In genomic region chr13:106813087-106813486, GRCm38 (mm10) we compare ENCODE assay signal across 11 mouse cellular contexts.
A peak's percentile ranks its signal among the peaks of the same experiment; 100 is the strongest.
DNase-seq lines count a peak whose midpoint lies in the region; ATAC-seq and TF ChIP-seq lines count a peak whose summit lies in the region.
"Had no signal": no experiment of that assay in that cellular context is flagged by ENCODE, and none has a peak within 500 bp of the region (broad histone marks: within the 10 kb centered on the region; RNA-seq: fewer than 3 reads in every experiment).

No protein-coding gene starts in this region.

- H3K27ac ChIP-seq in liver, embryonic 15.5 days (replicated peaks) = peak overlapping the region; percentile 45; the same call in 1 of the 2 replicates
- no peak overlapping the region for H3K27ac ChIP-seq in MEL (ENCODE audit: control insufficient read depth, low read depth, low read length)
- H3K27ac ChIP-seq in hindbrain, embryonic 13.5 days = peak overlapping the region; percentile 45
- no peak overlapping the region for H3K27ac ChIP-seq in neural tube, embryonic 14.5 days (ENCODE audit: low read depth, low read length)
- H3K27ac ChIP-seq: forebrain, embryonic 10.5 days had no signal

- no peak overlapping the region for H3K4me3 ChIP-seq in liver, embryonic 15.5 days (replicated peaks)
- H3K4me3 ChIP-seq in MEL (ENCODE audit: control insufficient read depth in 1 of 2, insufficient read depth in 1 of 2, low read depth in 2 of 2, low read length in 2 of 2) = no peak overlapping the region
- H3K4me3 ChIP-seq in hindbrain, embryonic 13.5 days = no peak overlapping the region
- H3K4me3 ChIP-seq in neural tube, embryonic 14.5 days (ENCODE audit: low read depth, low read length) = no peak overlapping the region
- H3K4me3 ChIP-seq: forebrain, embryonic 10.5 days; stomach, embryonic 15.5 days had no signal

- no peak overlapping the region for H3K9ac ChIP-seq in liver, embryonic 15.5 days
- H3K9ac ChIP-seq in MEL (ENCODE audit: control insufficient read depth, low read depth, low read length, poor library complexity, severe bottlenecking) = no peak overlapping the region
- no peak overlapping the region for H3K9ac ChIP-seq in hindbrain, embryonic 13.5 days
- no peak overlapping the region for H3K9ac ChIP-seq in neural tube, embryonic 14.5 days (replicated peaks; ENCODE audit: low read depth, low read length)
- H3K9ac ChIP-seq: stomach, embryonic 15.5 days had no signal

- H3K79me2 ChIP-seq in MEL (ENCODE audit: control insufficient read depth, insufficient read depth, low read length, poor library complexity) = no peaks in the 10 kb centered on the region

- no peak for TF ChIP-seq POLR2A in MEL (IDR thresholded peaks at IDR 0.05; ENCODE audit: control insufficient read depth in 1 of 2, insufficient read depth in 1 of 2, low read depth in 1 of 2, low read length in 2 of 2, poor library complexity in 1 of 2)

- ATAC-seq in liver, embryonic 15.5 days (ENCODE audit: insufficient read depth) = no peak
- ATAC-seq in hindbrain, embryonic 13.5 days (ENCODE audit: low FRiP score) = 0 out of 2 replicates have a peak, but pooled peaks have one; percentile 60
- ATAC-seq in neural tube, embryonic 14.5 days (ENCODE audit: low read depth) = peak; percentile 55; the same call in 1 of the 2 replicates

- no peaks in the 10 kb centered on the region for H3K4me1 ChIP-seq in liver, embryonic 15.5 days (replicated peaks)
- no peaks in the 10 kb centered on the region for H3K4me1 ChIP-seq in MEL (ENCODE audit: control insufficient read depth in 1 of 2, insufficient read depth in 2 of 2, low read length in 2 of 2)
- H3K4me1 ChIP-seq in hindbrain, embryonic 13.5 days (replicated peaks) = no peaks in the 10 kb centered on the region; the same call in 1 of the 2 replicates
- H3K4me1 ChIP-seq in neural tube, embryonic 14.5 days (ENCODE audit: control insufficient read depth, insufficient read depth, low read length) = no peaks in the 10 kb centered on the region
- H3K4me1 ChIP-seq: forebrain, embryonic 10.5 days; stomach, embryonic 15.5 days had no signal

- H3K4me2 ChIP-seq in liver, embryonic 15.5 days = no peak overlapping the region
- no peak overlapping the region for H3K4me2 ChIP-seq in hindbrain, embryonic 13.5 days
- H3K4me2 ChIP-seq in neural tube, embryonic 14.5 days (ENCODE audit: low read depth, low read length) = no peak overlapping the region
- H3K4me2 ChIP-seq: stomach, embryonic 15.5 days had no signal

- TF ChIP-seq EP300 in MEL (IDR thresholded peaks at IDR 0.05; ENCODE audit: low read depth in 1 of 2, low read length in 2 of 2) = no peak

- no peaks in the 10 kb centered on the region for H3K27me3 ChIP-seq in liver, embryonic 15.5 days
- H3K27me3 ChIP-seq in MEL (ENCODE audit: control insufficient read depth in 1 of 2, insufficient read depth in 2 of 2, low read length in 2 of 2) = no peaks in the 10 kb centered on the region
- H3K27me3 ChIP-seq in hindbrain, embryonic 13.5 days = no peaks in the 10 kb centered on the region
- H3K27me3 ChIP-seq in neural tube, embryonic 14.5 days (ENCODE audit: control insufficient read depth, insufficient read depth, low read length) = no peaks in the 10 kb centered on the region
- H3K27me3 ChIP-seq: stomach, embryonic 15.5 days had no signal

- no peaks in the 10 kb centered on the region for H3K9me3 ChIP-seq in liver, embryonic 15.5 days (replicated peaks)
- H3K9me3 ChIP-seq in MEL (replicated peaks; ENCODE audit: insufficient read depth, low read length) = no peaks in the 10 kb centered on the region
- H3K9me3 ChIP-seq in hindbrain, embryonic 13.5 days = no peaks in the 10 kb centered on the region
- H3K9me3 ChIP-seq in neural tube, embryonic 14.5 days (ENCODE audit: control insufficient read depth, low read length) = no peaks in the 10 kb centered on the region
- H3K9me3 ChIP-seq: forebrain, embryonic 10.5 days; stomach, embryonic 15.5 days had no signal

- 44% methylated on average over 9 of the region's 9 CpGs for WGBS in liver, embryonic 15.5 days (ENCODE audit: insufficient replicate concordance)
- WGBS in hindbrain, embryonic 13.5 days = 68% methylated on average over 9 of the region's 9 CpGs
- 65% methylated on average over 9 of the region's 9 CpGs for WGBS in neural tube, embryonic 14.5 days

- TF ChIP-seq CTCF in MEL (IDR thresholded peaks at IDR 0.05 in 2 of 3, conservative IDR thresholded peaks at IDR 0.05 in 1 of 3; ENCODE audit: control insufficient read depth in 1 of 3, insufficient read depth in 1 of 3, low read depth in 2 of 3, low read length in 3 of 3, poor library complexity in 1 of 3, severe bottlenecking in 1 of 3) = no peak

- DNase-seq in liver (no peak), MEL (ENCODE audit: low read depth, low spot score) (peak; percentile 11)
- no peak for DNase-seq in c-Kit-positive CD71-positive TER-119-positive erythroid progenitor cells, embryonic 14.5 days (ENCODE audit: low spot score)
- DNase-seq in kidney, postnatal 36 days = no peak
- DNase-seq in urinary bladder, postnatal 36 days (ENCODE audit: low spot score in 2 of 2) = no peak
- DNase-seq: lung, postnatal 14 days had no signal

- no peak for TF ChIP-seq RAD21 in MEL (IDR thresholded peaks at IDR 0.05; ENCODE audit: low read depth, low read length)

- H3K36me3 ChIP-seq in liver, embryonic 15.5 days (replicated peaks) = peaks cover 15% of the 10 kb centered on the region
- no peaks in the 10 kb centered on the region; a peak in 1 of 4 replicates for H3K36me3 ChIP-seq in MEL (ENCODE audit: control insufficient read depth in 1 of 2, insufficient read depth in 2 of 2, low read length in 2 of 2)
- H3K36me3 ChIP-seq in hindbrain, embryonic 13.5 days = peaks cover 18% of the 10 kb centered on the region
- no peaks in the 10 kb centered on the region for H3K36me3 ChIP-seq in neural tube, embryonic 14.5 days (ENCODE audit: control insufficient read depth, insufficient read depth, low read length)
- H3K36me3 ChIP-seq: stomach, embryonic 15.5 days had no signal

TF ChIP-seq in MEL, 35 proteins besides CTCF, POLR2A, EP300 and RAD21:
- TF ChIP-seq TCF12 (IDR thresholded peaks at IDR 0.05; ENCODE audit: low read depth, low read length) (no peak), MXI1 (IDR thresholded peaks at IDR 0.05; ENCODE audit: low read depth, low read length) (no peak), MAZ (IDR thresholded peaks at IDR 0.05; ENCODE audit: low read depth, low read length) (no peak), ZKSCAN1 (IDR thresholded peaks at IDR 0.05; ENCODE audit: low read depth, low read length) (no peak), RCOR1 (IDR thresholded peaks at IDR 0.05; ENCODE audit: low read depth, low read length) (no peak), GATA1 (IDR thresholded peaks at IDR 0.05; ENCODE audit: low read depth, low read length) (no peak), JUND (IDR thresholded peaks at IDR 0.05; ENCODE audit: low read depth, low read length) (no peak), TAL1 (IDR thresholded peaks at IDR 0.05; ENCODE audit: low read length) (no peak), MEF2A (IDR thresholded peaks at IDR 0.05; ENCODE audit: extremely low read depth, insufficient replicate concordance, low read depth, low read length, poor library complexity, severe bottlenecking) (no peak), TBP (IDR thresholded peaks at IDR 0.05; ENCODE audit: low read depth, low read length) (no peak), GABPA (IDR thresholded peaks at IDR 0.05; ENCODE audit: low read depth, low read length) (no peak), ETS1 (IDR thresholded peaks at IDR 0.05; ENCODE audit: low read depth, low read length) (no peak), MYC (IDR thresholded peaks at IDR 0.05; ENCODE audit: low read depth, low read length) (no peak), CHD2 (IDR thresholded peaks at IDR 0.05; ENCODE audit: low read length) (no peak), POLR2AphosphoS5 (IDR thresholded peaks at IDR 0.05; ENCODE audit: borderline replicate concordance, low read depth, low read length) (no peak), ZC3H11A (IDR thresholded peaks at IDR 0.05; ENCODE audit: low read depth, low read length) (no peak), SIN3A (IDR thresholded peaks at IDR 0.05; ENCODE audit: low read length) (no peak)

Comparison
In these comparisons a context has a peak if more than half of its experiments do, and no peak if none do; other contexts are left out.
1. H3K27ac ChIP-seq: peak in liver, embryonic 15.5 days (single experiment) and hindbrain, embryonic 13.5 days (single experiment); none in MEL (single experiment) and neural tube, embryonic 14.5 days (single experiment).